Mouse (Mus musculus) liver, embryonic 13.5 days (tissue): ENCODE measurements around the gene Clic4. TPM values are rescaled to one million over a fixed set of nuclear protein-coding genes. Genes with fewer than 3 reads are reported as not detected.
A peak's percentile ranks its signal among the peaks of the same experiment; 100 is the strongest.

Experiments used
- ATAC-seq: fragments of 200-750 bp; cut with Nextera tagmentation; 2 replicates; pipeline ENCODE4 v1.8.0; 2017; ENCODE audit warnings: low read depth, mild to moderate bottlenecking, moderate number of reproducible peaks, moderate library complexity
- DNase-seq: peaks from one replicate; pipeline ENCODE4 v3.0.0; 2022
- H3K27ac ChIP-seq: fragments of 300-500 bp; sonication (generic); 2 replicates; pipeline ENCODE4 v1.5.1; 2015; ENCODE audit warnings: moderate library complexity, mild to moderate bottlenecking, inconsistent platforms
- H3K27me3 ChIP-seq: fragments of 300-500 bp; sonication (generic); 2 replicates; pipeline ENCODE4 v1.6.1; 2015; ENCODE audit warnings: mild to moderate bottlenecking, inconsistent platforms
- H3K36me3 ChIP-seq: fragments of 300-500 bp; sonication (generic); 2 replicates; pipeline ENCODE4 v1.6.1; 2015; ENCODE audit warnings: mild to moderate bottlenecking, inconsistent platforms
- H3K4me1 ChIP-seq: fragments of 300-500 bp; sonication (generic); replicated peaks from 2 replicates; pipeline ENCODE4 v1.6.1; 2015; ENCODE audit warnings: inconsistent platforms
- H3K4me2 ChIP-seq: fragments of 300-500 bp; sonication (generic); 2 replicates; pipeline ENCODE4 v1.6.1; 2015; ENCODE audit warnings: inconsistent platforms, mild to moderate bottlenecking, moderate library complexity
- H3K4me3 ChIP-seq: fragments of 300-500 bp; sonication (generic); replicated peaks from 2 replicates; pipeline ENCODE4 v1.5.1; 2015; ENCODE audit warnings: mild to moderate bottlenecking, inconsistent platforms
- H3K9ac ChIP-seq: fragments of 300-500 bp; sonication (generic); 2 replicates; pipeline ENCODE4 v1.6.1; 2015; ENCODE audit warnings: mild to moderate bottlenecking, inconsistent platforms
- H3K9me3 ChIP-seq: fragments of 300-500 bp; sonication (generic); replicated peaks from 2 replicates; pipeline ENCODE4 v1.6.1; 2016; ENCODE audit warnings: inconsistent platforms
- WGBS: fragments of 180-500 bp; shearing (Covaris S2); methylation state at CpG from one replicate; pipeline ENCODE4 v1.1.7; 2015; ENCODE audit not compliant: insufficient replicate concordance; 5-methylcytosine and 5-hydroxymethylcytosine counted together
- polyA plus RNA-seq: library from polyadenylated mRNA; unstranded; fragments of >200 nt; fragmentation: Nextera tagmentation; extraction: Ambion mirVana; gene quantifications from 2 replicates; pipeline ENCODE4 v1.2.1, GENCODE M21; 2015

Clic4 gene
- polyA plus RNA-seq, 1 experiment from 2014 or later: 109 TPM

- H3K27ac ChIP-seq: peak overlapping the region; percentile 55
- no peaks in the 10 kb centered on the region for H3K9me3 ChIP-seq
- WGBS: 60% methylated on average over 11 of the region's 11 CpGs
- no peak overlapping the region; the same call in 1 of the 2 replicates for H3K4me2 ChIP-seq
- no peaks in the 10 kb centered on the region for H3K27me3 ChIP-seq
- DNase-seq (no peak), ATAC-seq (peak; percentile 39; the same call in 1 of the 2 replicates)
- peaks cover 38% of the 10 kb centered on the region for H3K36me3 ChIP-seq
- H3K4me3 ChIP-seq: no peak overlapping the region
- H3K4me1 ChIP-seq: peaks cover 81% of the 10 kb centered on the region
- H3K9ac ChIP-seq: peak overlapping the region; percentile 13; the same call in 1 of the 2 replicates
Measured at GRCm38 (mm10) chr4:135256536-135257450, 15.8 kb downstream of the Clic4 start.

- 30% methylated on average over 3 of the region's 3 CpGs for WGBS
- Histone ChIP-seq H3K4me1 (peaks cover 66% of the 10 kb centered on the region), H3K36me3 (peaks cover 30% of the 10 kb centered on the region), H3K27me3 (no peaks in the 10 kb centered on the region), H3K27ac (peak overlapping the region; percentile 78), H3K4me2 (0 out of 2 replicates have a peak overlapping the region, but pooled peaks have one; percentile 24), H3K9ac (no peak overlapping the region; the same call in 1 of the 2 replicates), H3K9me3 (no peaks in the 10 kb centered on the region), H3K4me3 (no peak overlapping the region)
- no peak for DNase-seq
- ATAC-seq: no peak
Measured at GRCm38 (mm10) chr4:135254770-135255169, 17.8 kb downstream of the Clic4 start.

- H3K4me3 ChIP-seq: no peak overlapping the region
- H3K4me1 ChIP-seq: peaks cover 69% of the 10 kb centered on the region
- H3K9ac ChIP-seq: no peak overlapping the region; the same call in 1 of the 2 replicates
- DNase-seq: no peak
- peaks cover 32% of the 10 kb centered on the region for H3K36me3 ChIP-seq
- 64% methylated on average over 4 of the region's 4 CpGs for WGBS
- H3K9me3 ChIP-seq: no peaks in the 10 kb centered on the region
- H3K27ac ChIP-seq: peak overlapping the region; percentile 78
- 0 out of 2 replicates have a peak overlapping the region, but pooled peaks have one; percentile 24 for H3K4me2 ChIP-seq
- no peaks in the 10 kb centered on the region for H3K27me3 ChIP-seq
- no peak for ATAC-seq
Measured at GRCm38 (mm10) chr4:135254321-135254720, 18.3 kb downstream of the Clic4 start.

GRCm38 (mm10) chr4:135253239-135254039 is 19.2 kb downstream of the Clic4 start:
- ATAC-seq (no peak), DNase-seq (no peak)
- 0 out of 2 replicates have a peak, but pooled peaks cover 4% of the 10 kb centered on the region for H3K9me3 ChIP-seq
- H3K27ac ChIP-seq: peak overlapping the region; percentile 78
- no peak overlapping the region for H3K4me2 ChIP-seq
- peaks cover 32% of the 10 kb centered on the region for H3K36me3 ChIP-seq
- no peak overlapping the region for H3K9ac ChIP-seq
- peaks cover 69% of the 10 kb centered on the region for H3K4me1 ChIP-seq
- H3K4me3 ChIP-seq: no peak overlapping the region
- 85% methylated on average over 12 of the region's 12 CpGs for WGBS
- H3K27me3 ChIP-seq: no peaks in the 10 kb centered on the region

GRCm38 (mm10) chr4:135251801-135252200 is 20.8 kb downstream of the Clic4 start:
- Histone ChIP-seq H3K9ac (no peak overlapping the region), H3K9me3 (0 out of 2 replicates have a peak, but pooled peaks cover 4% of the 10 kb centered on the region), H3K4me1 (peaks cover 72% of the 10 kb centered on the region), H3K4me3 (no peak overlapping the region), H3K27ac (no peak overlapping the region), H3K4me2 (no peak overlapping the region), H3K36me3 (peaks cover 26% of the 10 kb centered on the region), H3K27me3 (no peaks in the 10 kb centered on the region)
- WGBS: 70% methylated on average over 2 of the region's 2 CpGs
- ATAC-seq (no peak), DNase-seq (no peak)

GRCm38 (mm10) chr4:135248250-135249018 is 24.2 kb downstream of the Clic4 start:
- Histone ChIP-seq H3K4me2 (no peak overlapping the region), H3K27me3 (no peaks in the 10 kb centered on the region), H3K36me3 (peaks cover 24% of the 10 kb centered on the region), H3K9ac (no peak overlapping the region), H3K9me3 (0 out of 2 replicates have a peak, but pooled peaks cover 4% of the 10 kb centered on the region), H3K27ac (peak overlapping the region; percentile 36; the same call in 1 of the 2 replicates), H3K4me1 (peaks cover 73% of the 10 kb centered on the region), H3K4me3 (no peak overlapping the region)
- WGBS: 53% methylated on average over 9 of the region's 9 CpGs
- DNase-seq (no peak), ATAC-seq (no peak)

- Histone ChIP-seq H3K4me1 (peaks cover 76% of the 10 kb centered on the region), H3K9me3 (0 out of 2 replicates have a peak, but pooled peaks cover 4% of the 10 kb centered on the region), H3K36me3 (peaks cover 21% of the 10 kb centered on the region), H3K9ac (no peak overlapping the region), H3K27ac (peak overlapping the region; percentile 30), H3K4me3 (no peak overlapping the region), H3K4me2 (peak overlapping the region; percentile 17; the same call in 1 of the 2 replicates), H3K27me3 (no peaks in the 10 kb centered on the region)
- 77% methylated on average over 23 of the region's 23 CpGs for WGBS
- DNase-seq: no peak
- ATAC-seq: no peak
Measured at GRCm38 (mm10) chr4:135246866-135247756, 25.5 kb downstream of the Clic4 start.

GRCm38 (mm10) chr4:135246444-135246843 is 26.2 kb downstream of the Clic4 start:
- ATAC-seq: no peak
- no peak overlapping the region for H3K9ac ChIP-seq
- H3K4me2 ChIP-seq: peak overlapping the region; percentile 17; the same call in 1 of the 2 replicates
- DNase-seq: no peak
- no peaks in the 10 kb centered on the region for H3K27me3 ChIP-seq
- H3K4me3 ChIP-seq: no peak overlapping the region
- peaks cover 80% of the 10 kb centered on the region for H3K4me1 ChIP-seq
- 0 out of 2 replicates have a peak, but pooled peaks cover 4% of the 10 kb centered on the region for H3K9me3 ChIP-seq
- H3K27ac ChIP-seq: peak overlapping the region; percentile 60
- peaks cover 21% of the 10 kb centered on the region for H3K36me3 ChIP-seq
- 79% methylated on average over 2 of the region's 2 CpGs for WGBS

- peaks cover 21% of the 10 kb centered on the region for H3K36me3 ChIP-seq
- no peak for ATAC-seq
- no peaks in the 10 kb centered on the region for H3K27me3 ChIP-seq
- 0 out of 2 replicates have a peak, but pooled peaks cover 4% of the 10 kb centered on the region for H3K9me3 ChIP-seq
- H3K27ac ChIP-seq: peak overlapping the region; percentile 60
- WGBS: 86% methylated on average over 11 of the region's 11 CpGs
- H3K4me1 ChIP-seq: peaks cover 86% of the 10 kb centered on the region
- DNase-seq: no peak
- H3K4me2 ChIP-seq: peak overlapping the region; percentile 17; the same call in 1 of the 2 replicates
- H3K4me3 ChIP-seq: no peak overlapping the region
- no peak overlapping the region; the same call in 1 of the 2 replicates for H3K9ac ChIP-seq
Measured at GRCm38 (mm10) chr4:135245841-135246240, 26.8 kb downstream of the Clic4 start.
